Mouse (Mus musculus): Measurements from ENCODE around the gene Large2. TPM values are rescaled to one million over a fixed set of nuclear protein-coding genes. Genes with fewer than 3 reads are reported as not detected.
"Not testable (repeated sequence)": the region's sequence is repeated elsewhere in the genome, so short reads cannot be mapped to it uniquely, and the experiment has no call there.

The Large2 gene
- polyA plus RNA-seq, 2 experiments = 2.3 to 3.1 TPM

DNA sequence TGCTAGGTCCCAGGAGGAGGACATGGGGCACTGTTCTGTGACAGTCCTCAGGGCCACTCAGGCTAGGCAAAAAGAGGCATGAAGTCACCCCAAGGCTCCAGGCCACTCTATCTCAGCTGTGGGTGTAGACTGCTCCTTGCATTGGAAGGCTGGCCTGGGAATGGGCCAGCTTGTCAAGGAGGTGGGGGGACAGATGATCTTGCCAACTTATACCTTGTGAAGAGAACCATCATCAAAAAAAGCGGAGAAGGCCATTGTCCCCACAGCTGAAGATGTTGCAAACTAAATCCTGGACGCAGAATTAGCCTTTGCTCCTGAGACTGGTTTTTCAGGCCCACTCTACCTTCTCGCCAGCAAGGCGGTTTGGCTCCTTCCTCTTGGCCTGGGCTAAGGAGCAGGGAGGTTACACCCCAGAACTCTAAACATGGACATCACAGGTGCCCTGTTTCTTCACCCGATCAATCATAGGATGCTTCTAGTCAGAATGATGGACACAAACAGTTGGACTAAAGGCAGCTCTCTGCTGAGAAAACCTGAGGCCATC is 29.2 kb upstream of the Large2 start:
- Histone ChIP-seq H3K4me3 (ENCODE audit: insufficient read depth in 1 of 2, low read depth in 2 of 2, low read length in 2 of 2) (no peak overlapping the region), H3K36me3 (replicated peaks; ENCODE audit: control insufficient read depth, insufficient read depth, low read depth) (no peaks in the 10 kb centered on the region; the same call in 1 of the 2 replicates), H3K27me3 (ENCODE audit: control insufficient read depth, insufficient read depth, low read length) (peaks cover 13% of the 10 kb centered on the region), H3K4me2 (ENCODE audit: low read depth) (no peak overlapping the region), H3K4me1 (replicated peaks; ENCODE audit: control insufficient read depth in 2 of 2, insufficient read depth in 2 of 2, low read length in 1 of 2) (peaks cover 0 to 2% of the 10 kb centered on the region in 2 experiments; a peak in 1 of 4 replicates), H3K9ac (replicated peaks) (no peak overlapping the region), H3K9me3 (ENCODE audit: control insufficient read depth, low read length) (no peaks in the 10 kb centered on the region), H3K27ac (no peak overlapping the region)
- ATAC-seq (ENCODE audit: insufficient read depth) (no peak), DNase-seq (ENCODE audit: low read depth in 3 of 3, low spot score in 3 of 3) (no peak)
- TF ChIP-seq CTCF (IDR thresholded peaks at IDR 0.05; ENCODE audit: low read depth) = no peak
- no peak for TF ChIP-seq EP300 (IDR thresholded peaks at IDR 0.05; ENCODE audit: low read depth)
- WGBS (ENCODE audit: insufficient replicate concordance) = 79% methylated on average over 5 of the region's 5 CpGs

DNA sequence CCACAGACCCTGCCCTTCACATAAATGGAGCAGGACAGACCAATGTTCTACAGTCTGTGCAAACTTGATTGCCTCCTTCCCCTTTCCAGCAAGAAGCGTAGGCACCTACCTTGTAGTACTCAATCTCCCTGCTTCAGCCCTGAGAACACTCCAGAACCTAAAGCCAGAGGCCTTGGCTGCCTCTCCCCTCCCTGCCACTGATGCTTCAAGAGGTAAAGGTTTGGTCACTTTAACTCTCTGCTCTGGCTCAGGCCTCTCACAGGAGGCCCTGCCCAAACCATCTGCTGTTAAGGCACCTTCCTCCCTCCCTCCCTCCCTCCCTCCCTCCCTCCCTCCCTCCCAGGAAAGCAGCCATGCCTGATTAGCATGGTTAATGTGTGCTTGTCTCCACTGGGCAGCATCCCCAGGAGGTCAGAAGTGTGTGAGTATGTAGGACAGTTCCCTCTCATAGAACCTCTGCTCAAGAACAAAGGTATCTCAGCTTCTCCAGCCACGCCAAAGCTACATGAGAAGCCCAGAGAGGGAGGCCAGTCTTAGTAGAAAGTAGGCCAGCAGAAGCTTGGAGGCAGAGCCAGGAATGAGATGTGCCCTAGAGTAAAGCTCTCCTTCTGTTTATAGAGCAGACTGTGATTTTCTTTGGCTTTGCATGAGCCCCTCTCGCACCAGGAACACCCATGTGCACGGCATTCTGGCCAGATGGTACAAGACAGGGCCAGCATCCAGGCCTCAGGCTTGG is 28.1 kb upstream of the Large2 start:
- Histone ChIP-seq H3K36me3 (replicated peaks; ENCODE audit: control insufficient read depth, insufficient read depth, low read depth) (no peaks in the 10 kb centered on the region; the same call in 1 of the 2 replicates), H3K4me2 (ENCODE audit: low read depth) (no peak overlapping the region), H3K4me3 (ENCODE audit: insufficient read depth in 1 of 2, low read depth in 2 of 2, low read length in 2 of 2) (no peak overlapping the region), H3K4me1 (replicated peaks; ENCODE audit: control insufficient read depth in 2 of 2, insufficient read depth in 2 of 2, low read length in 1 of 2) (peaks cover 0 to 2% of the 10 kb centered on the region in 2 experiments; a peak in 1 of 4 replicates), H3K9me3 (ENCODE audit: control insufficient read depth, low read length) (no peaks in the 10 kb centered on the region), H3K27ac (no peak overlapping the region), H3K9ac (replicated peaks) (no peak overlapping the region), H3K27me3 (ENCODE audit: control insufficient read depth, insufficient read depth, low read length) (peaks cover 13% of the 10 kb centered on the region)
- WGBS (ENCODE audit: insufficient replicate concordance) = 68% methylated on average over 4 of the region's 4 CpGs
- DNase-seq (ENCODE audit: low read depth in 3 of 3, low spot score in 3 of 3) (no peak), ATAC-seq (ENCODE audit: insufficient read depth) (no peak)
- TF ChIP-seq EP300 (IDR thresholded peaks at IDR 0.05; ENCODE audit: low read depth) = no peak
- TF ChIP-seq CTCF (IDR thresholded peaks at IDR 0.05; ENCODE audit: low read depth) = no peak

DNA sequence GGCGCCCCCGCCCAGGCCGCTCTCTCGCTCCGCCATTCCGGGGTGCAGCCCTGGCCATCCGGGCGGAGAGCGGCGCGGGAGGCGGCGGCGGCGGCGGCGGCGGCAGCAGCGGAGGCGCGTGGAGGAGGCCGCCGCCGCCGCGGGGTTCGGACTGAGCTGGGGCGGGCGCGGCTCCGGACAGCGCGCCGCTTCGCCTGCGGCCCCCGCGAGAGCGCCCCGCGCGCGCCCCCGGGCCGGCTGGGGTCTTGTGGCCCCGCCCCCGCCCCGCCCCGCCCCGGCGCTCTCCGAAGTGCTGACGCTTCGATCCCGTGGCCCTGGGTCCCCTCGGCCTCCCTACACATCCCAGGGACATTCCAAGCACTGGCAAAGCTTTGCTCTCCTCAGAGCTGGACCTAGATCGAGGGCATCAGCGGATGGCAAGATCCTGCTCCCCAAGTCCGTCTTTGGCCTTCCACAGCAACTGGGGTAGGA is 26.5 kb upstream of the Large2 start, which contains the start of gene Mapk8ip1:
TSS of gene Mapk8ip1 (minus strand) at position 173 of the 471 bp plus-strand sequence.
- H3K9ac ChIP-seq (replicated peaks) = no peak within 1 kb of the TSS
- WGBS (ENCODE audit: insufficient replicate concordance) = 2% methylated on average over 52 of the region's 59 CpGs
- 0 out of 2 replicates have a peak, but pooled peaks have one; percentile 22 for ATAC-seq (ENCODE audit: insufficient read depth)

DNA sequence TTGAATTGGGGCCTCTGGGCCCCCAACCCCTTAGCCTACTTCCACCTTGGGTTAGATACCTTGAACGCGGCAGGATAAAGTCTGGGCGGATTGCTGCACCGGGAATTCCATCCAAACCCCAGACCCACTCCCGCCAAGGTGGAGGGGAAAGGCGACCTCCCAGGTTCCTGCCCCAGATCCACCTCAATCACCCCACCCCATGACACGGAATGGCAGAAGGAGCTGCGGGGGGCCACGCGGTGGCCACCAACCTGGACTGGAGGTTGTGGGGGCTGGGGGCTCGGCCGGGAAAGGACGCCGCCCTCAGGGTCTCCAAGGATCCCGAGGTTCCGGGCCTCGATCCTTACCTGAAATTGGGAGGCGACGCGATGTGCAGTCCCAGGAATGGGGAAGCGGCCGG is 26.0 kb upstream of the Large2 start:
- no peak for TF ChIP-seq CTCF (IDR thresholded peaks at IDR 0.05; ENCODE audit: low read depth)
- TF ChIP-seq EP300 (IDR thresholded peaks at IDR 0.05; ENCODE audit: low read depth) = no peak
- H3K4me3 ChIP-seq (ENCODE audit: insufficient read depth in 1 of 2, low read depth in 2 of 2, low read length in 2 of 2) = peak overlapping the region in 1 of 2 experiments; percentile 51; a peak in 3 of 4 replicates
- no peak overlapping the region for H3K9ac ChIP-seq (replicated peaks)

More for the DNA sequence above, 26.5 kb upstream of the Large2 start, which contains the start of gene Mapk8ip1:
- peaks cover 13% of the 10 kb centered on the region for H3K27me3 ChIP-seq (ENCODE audit: control insufficient read depth, insufficient read depth, low read length)
- DNase-seq (ENCODE audit: low read depth in 3 of 3, low spot score in 3 of 3) = no peak
- no peaks in the 10 kb centered on the region; the same call in 1 of the 2 replicates for H3K36me3 ChIP-seq (replicated peaks; ENCODE audit: control insufficient read depth, insufficient read depth, low read depth)
- no peak within 1 kb of the TSS for H3K27ac ChIP-seq
- H3K9me3 ChIP-seq (ENCODE audit: control insufficient read depth, low read length) = no peaks in the 10 kb centered on the region
- peak within 1 kb of the TSS; percentile 36 to 51 for H3K4me3 ChIP-seq (ENCODE audit: insufficient read depth in 1 of 2, low read depth in 2 of 2, low read length in 2 of 2)
- H3K4me2 ChIP-seq (ENCODE audit: low read depth) = peak within 1 kb of the TSS; percentile 58
- H3K4me1 ChIP-seq (replicated peaks; ENCODE audit: control insufficient read depth in 2 of 2, insufficient read depth in 2 of 2, low read length in 1 of 2) = peaks cover 0 to 2% of the 10 kb centered on the region in 2 experiments; a peak in 1 of 4 replicates
- TF ChIP-seq EP300 (IDR thresholded peaks at IDR 0.05; ENCODE audit: low read depth) (no peak), CTCF (IDR thresholded peaks at IDR 0.05; ENCODE audit: low read depth) (no peak)

DNA sequence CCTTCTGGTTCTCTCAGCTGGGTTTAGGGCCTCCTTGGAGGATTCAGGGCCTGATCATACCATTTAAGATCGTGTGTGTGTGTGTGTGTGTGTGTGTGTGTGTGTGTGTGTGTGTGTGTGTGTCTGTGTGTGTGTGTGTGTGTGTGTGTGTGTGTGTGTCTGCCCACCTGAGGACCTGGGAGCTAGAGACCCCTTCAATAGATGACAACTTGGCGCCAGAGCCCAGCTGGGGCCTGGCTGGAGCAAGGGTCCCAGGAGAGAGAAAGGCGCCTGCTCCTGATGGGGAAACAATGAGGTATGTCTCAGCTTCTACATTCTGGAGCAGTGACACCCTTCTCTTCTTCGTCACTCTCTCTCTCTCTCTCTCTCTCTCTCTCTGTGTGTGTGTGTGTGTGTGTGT is 25.2 kb upstream of the Large2 start:
- DNase-seq (ENCODE audit: low read depth in 3 of 3, low spot score in 3 of 3); H3K4me3 ChIP-seq (ENCODE audit: insufficient read depth in 1 of 2, low read depth in 2 of 2, low read length in 2 of 2); H3K4me1 ChIP-seq (replicated peaks; ENCODE audit: control insufficient read depth in 2 of 2, insufficient read depth in 2 of 2, low read length in 1 of 2); H3K36me3 ChIP-seq (replicated peaks; ENCODE audit: control insufficient read depth, insufficient read depth, low read depth); H3K9me3 ChIP-seq (ENCODE audit: control insufficient read depth, low read length); ATAC-seq (ENCODE audit: insufficient read depth); H3K9ac ChIP-seq (replicated peaks); H3K27ac ChIP-seq; H3K4me2 ChIP-seq (ENCODE audit: low read depth): not testable (repeated sequence)
- H3K27me3 ChIP-seq (ENCODE audit: control insufficient read depth, insufficient read depth, low read length) = peaks cover 13% of the 10 kb centered on the region
- WGBS (ENCODE audit: insufficient replicate concordance) = 64% methylated on average over 3 of the region's 4 CpGs

More for the DNA sequence above, 26.0 kb upstream of the Large2 start:
- DNase-seq (ENCODE audit: low read depth in 3 of 3, low spot score in 3 of 3) (no peak), ATAC-seq (ENCODE audit: insufficient read depth) (no peak)
- H3K27ac ChIP-seq = no peak overlapping the region
- whole genome bisulfite sequencing (ENCODE audit: insufficient replicate concordance) = 9% methylated on average over 22 of the region's 22 CpGs
- H3K27me3 ChIP-seq (ENCODE audit: control insufficient read depth, insufficient read depth, low read length) = peaks cover 13% of the 10 kb centered on the region
- peak overlapping the region; percentile 58 for H3K4me2 ChIP-seq (ENCODE audit: low read depth)
- peaks cover 0 to 2% of the 10 kb centered on the region in 2 experiments; a peak in 1 of 4 replicates for H3K4me1 ChIP-seq (replicated peaks; ENCODE audit: control insufficient read depth in 2 of 2, insufficient read depth in 2 of 2, low read length in 1 of 2)
- no peaks in the 10 kb centered on the region; the same call in 1 of the 2 replicates for H3K36me3 ChIP-seq (replicated peaks; ENCODE audit: control insufficient read depth, insufficient read depth, low read depth)
- no peaks in the 10 kb centered on the region for H3K9me3 ChIP-seq (ENCODE audit: control insufficient read depth, low read length)

All from liver, embryonic 14.5 days (tissue).